Mouse (Mus musculus) telencephalon, adult 2 months (tissue): ENCODE measurements around the gene Bsn.

ENCODE experiments used
- DNase-seq: peaks from one replicate; pipeline ENCODE4 v3.0.0-alpha.2; 2011; ENCODE audit warnings: low read depth, low spot score

Gene Bsn

DNA sequence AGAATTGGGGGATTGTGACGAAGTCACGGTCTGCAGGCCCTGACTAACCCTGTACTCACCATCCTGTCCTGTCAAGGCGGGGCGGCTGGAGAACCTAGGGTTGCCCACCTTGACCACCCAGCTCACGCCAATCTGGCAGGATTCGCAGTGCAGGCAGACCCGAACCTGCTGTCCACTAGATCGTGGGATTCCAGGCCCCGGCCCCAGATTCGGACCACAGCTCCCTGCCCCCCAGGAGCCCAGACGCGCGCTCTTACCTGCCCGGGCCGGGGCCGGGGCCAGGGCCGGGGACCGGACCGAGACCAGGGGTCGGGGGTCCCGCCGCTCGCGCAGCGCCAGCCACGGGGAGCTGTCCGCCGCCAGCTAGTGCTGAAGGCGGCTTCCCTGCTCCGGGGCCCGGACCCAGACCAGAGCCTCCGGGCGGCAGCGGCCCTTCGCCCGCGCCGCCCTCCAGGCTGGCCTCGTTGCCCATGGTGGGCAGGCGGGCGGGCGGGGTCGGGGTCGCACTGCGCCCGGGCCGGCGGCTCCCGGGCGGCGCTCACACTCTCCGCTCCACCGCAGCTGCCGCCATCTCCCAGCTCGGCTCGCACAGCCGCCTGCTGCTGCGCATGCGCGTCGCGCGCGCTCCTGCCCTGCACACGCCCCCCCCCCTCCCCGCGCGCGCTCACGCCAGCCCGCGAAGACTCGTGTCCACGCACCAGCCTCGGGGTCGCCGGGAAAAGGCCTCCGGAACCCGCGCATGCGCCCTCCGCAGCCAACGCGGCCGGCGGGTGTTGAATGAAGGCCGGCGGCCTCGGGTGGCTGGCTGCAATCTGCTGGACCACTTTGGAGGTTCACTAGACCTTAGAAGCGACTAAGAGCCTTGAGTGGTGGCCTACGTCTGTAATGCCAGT, at the start of gene Bsn:
TSS of gene Bsn (minus strand) at position 598 of the 893 bp plus-strand sequence.
- DNase-seq, result no peak

DNA sequence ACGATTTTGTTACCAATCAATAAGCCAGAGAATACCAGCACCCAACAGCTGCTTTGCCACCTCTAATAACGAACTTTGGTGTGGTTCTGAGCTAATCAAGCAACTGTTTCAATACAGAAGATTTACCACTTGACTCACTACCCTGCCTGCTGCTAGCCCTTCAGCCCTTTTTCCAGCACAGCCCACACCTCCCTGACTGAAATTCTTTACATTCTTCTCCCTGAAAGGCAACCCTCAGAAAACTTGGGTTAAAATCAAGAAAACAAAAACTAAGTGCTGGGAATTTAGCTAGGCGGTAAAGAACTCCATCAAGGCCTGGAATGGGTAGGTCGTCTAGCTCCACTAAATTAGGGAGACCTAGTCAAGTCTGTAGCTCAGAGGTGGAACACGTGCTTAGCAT, 49.8 kb upstream of the Bsn start:
- no peak for DNase-seq

DNA sequence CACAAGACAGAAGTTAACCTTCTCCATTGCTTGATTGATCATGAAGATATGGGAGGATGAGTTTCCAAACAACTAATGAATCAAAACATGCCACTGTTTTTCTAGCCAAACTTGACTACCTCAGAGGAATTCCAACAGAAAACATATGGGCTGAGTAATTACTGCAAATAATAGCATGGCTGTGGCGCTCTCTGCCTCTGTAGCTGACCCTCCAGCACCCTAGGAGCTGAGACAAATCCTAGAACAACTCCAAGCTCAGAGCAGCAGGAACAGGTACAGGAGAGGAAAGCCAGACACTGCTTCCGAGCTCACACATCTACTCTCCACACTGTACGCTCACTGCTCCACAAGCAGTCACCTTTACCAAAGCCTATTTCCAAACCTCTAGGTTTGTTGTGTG, 48.6 kb upstream of the Bsn start:
- no peak for DNase-seq

DNA sequence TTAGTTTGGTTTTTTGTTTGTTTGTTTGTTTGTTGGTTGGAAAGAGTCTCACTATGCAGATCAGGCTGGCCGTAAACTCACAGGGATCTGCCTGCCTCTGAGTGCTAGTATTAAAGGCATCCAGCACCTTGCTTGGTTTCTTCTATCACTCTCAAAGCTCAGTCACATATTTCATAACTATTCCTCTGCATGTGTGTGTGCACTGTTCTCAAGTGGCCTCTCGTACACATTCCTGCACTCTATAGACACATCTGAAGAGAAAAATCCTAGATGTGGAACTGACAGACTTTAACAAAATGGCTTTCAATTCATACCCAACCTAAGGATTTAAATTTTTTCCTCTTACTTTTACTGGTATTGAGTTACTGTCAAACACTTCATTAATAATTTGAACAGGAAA, 48.2 kb upstream of the Bsn start:
- no peak for DNase-seq

DNA sequence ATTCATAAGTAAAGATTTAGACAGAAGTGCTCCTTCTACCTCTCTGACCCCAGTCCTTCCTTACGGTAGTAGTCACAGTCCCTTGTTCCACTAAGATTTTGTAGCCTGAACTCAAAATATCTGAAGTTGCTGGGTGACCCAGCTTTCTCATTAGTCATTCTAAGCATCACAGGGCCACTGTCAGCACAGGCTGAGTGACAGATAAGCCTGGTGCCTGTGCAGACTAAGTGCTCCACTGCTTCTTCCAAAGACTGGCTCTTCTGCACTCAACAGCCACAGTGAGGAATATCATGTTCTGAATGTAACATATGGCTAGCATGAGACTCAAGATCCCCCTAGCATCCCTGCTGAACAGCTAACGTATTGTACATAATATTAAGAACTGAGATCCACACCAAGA, 44.5 kb upstream of the Bsn start:
- DNase-seq, result no peak

DNA sequence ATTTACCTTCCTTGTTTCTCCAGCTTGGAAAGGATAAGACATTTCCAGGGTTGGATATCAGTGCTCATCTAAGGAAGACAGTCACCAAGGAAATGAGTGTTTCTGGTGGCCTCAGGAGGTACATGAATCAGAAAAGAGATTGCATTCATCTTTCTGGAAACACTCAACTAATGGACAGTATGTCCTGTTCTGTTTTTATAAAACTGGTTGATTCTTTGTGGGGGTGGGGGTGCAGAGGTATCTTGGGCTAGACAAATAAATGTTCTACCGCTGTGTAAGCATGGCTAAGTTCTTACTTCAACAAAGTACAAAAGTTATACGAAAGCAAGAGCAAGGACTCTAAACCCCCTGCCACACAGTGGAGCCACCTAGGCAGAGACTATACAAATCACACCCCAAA, 42.7 kb upstream of the Bsn start:
- no peak for DNase-seq

DNA sequence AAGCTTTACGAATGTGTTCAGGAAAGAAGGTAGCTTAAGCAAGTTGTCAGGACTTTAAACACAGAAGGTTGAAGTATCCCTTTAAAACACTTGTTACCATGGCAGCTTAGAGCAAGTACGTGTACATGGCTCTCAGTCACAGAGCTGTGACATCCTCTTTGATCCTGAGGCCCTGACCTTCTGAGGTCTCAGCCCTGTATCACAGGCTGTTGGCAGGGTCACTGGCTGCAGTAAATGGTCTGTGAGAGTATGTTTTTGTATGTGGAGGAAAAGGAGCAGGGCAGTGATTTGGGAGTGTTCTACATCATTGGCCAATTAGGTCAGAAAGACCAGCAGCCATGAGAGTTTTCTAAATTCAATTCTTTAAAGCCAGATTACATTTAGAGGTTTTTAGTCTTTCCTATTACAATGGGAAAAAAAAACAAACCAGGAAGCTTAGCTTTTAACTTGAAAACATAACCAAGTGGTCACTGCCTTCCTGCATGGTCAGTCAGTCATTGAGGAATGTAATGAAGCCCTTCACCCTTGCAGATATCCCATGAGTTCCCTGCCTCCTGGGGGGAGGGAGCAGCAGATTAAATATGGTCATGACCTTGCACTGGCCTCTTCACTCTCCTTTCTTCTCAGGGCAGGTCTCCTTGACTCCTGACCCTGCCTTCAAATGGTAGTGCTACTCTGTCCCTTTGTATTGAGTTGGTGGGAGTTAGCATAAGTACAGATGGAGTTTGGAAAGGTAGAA, 37.9 kb upstream of the Bsn start:
- no peak for DNase-seq

DNA sequence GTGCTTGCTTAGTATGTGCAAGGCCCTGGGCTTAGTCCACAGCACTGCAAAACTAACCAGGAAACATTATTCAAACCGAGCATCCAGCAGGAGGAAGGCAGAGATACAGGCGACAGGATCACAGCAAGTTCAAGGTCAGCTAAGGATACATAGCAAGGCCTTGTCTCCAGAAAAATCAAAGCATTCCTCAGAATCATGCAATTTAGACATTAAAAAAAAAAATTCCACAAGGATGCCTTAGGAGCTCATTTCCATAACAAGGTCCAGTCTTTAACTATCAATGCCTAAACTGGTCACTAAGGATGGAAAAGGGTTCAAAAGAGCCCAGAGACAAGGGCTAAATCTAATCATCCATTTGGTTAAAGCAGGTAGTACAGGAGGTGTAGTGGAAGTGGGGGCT, 35.0 kb upstream of the Bsn start:
- DNase-seq, result no peak

DNA sequence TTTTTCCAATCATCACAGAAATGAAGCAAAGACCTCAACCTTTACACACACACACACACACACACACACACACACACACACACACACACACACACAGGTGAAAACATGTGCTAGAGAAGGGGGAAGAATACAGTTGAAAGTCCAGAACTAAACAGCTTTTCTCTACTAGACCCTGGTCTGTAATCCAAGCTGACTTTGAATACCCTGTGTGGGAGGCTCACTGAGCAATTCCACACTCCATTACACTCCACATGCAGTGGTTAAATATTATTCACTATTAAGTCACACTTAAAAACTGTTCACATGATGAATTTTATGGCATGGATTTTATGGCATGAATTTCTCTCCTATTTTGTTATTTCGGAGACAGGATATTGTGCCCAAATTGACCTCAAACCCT, 33.4 kb upstream of the Bsn start:
- DNase-seq, result no peak

DNA sequence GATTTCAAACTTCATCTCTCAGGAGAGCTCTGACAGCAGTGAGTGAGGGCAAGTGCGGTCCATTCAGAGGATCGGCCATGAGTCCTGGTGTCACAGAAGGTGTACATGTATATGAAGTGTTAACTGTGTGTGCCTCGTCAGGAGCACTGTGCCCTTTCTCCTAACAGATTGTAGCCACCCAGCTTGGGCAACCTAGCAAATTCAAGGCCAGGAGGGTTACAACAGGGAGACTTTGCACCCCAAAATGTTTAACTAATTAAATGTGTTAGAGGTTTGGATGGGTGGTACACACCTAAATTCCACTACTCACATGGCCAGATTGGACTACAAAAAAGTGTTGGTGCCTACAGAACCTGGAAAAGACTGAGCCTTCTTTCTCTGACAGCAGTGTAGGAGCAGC, 31.4 kb upstream of the Bsn start:
- DNase-seq, result no peak

DNA sequence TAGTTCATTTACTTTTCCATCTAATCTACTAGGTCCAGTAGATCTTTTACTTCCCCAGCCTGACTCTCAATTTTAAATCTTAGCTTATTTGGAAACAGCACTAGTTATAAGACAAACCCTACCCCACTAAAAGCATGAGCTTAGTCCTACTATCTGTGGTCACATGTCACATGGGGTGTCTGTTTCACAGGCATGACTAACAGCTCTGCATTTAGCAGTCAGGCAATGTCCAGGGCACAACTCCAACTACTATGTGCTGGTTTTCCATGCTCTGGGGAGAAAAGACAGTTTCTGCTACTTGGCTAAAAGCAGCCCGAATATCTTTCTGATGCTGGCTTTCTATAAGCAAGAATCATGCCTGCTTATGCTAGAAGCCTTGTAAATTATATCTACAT, 30.2 kb upstream of the Bsn start:
- DNase-seq, result peak; percentile 79

DNA sequence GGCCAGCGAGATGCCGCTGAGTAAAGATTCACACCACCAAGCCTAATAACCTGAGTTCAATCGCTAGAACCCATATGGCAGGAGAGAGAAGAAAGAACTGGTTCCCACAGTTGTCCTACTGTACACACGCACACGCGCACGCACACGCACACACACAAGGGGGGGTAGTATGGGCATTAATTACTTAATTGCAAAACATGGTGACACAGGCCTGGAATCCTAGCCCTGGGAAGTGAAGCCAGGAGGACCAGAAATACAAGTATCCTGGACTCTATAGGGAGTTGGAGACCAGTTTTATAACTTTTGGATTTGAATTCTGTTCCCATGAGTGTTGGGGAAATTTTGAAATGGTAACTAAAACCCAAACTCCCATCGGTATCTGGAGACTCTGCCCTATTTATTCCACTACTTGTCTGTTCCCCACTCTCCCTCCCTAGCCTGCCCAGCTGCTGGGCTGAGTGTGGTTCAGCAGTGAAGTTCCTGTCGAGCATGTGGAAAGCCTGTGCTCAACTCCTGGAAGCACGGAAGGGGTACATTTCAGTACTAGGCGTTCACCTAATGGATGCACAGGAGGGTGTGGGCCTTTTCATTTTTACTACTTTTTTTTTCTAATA, 29.7 kb upstream of the Bsn start:
- no peak for DNase-seq

DNA sequence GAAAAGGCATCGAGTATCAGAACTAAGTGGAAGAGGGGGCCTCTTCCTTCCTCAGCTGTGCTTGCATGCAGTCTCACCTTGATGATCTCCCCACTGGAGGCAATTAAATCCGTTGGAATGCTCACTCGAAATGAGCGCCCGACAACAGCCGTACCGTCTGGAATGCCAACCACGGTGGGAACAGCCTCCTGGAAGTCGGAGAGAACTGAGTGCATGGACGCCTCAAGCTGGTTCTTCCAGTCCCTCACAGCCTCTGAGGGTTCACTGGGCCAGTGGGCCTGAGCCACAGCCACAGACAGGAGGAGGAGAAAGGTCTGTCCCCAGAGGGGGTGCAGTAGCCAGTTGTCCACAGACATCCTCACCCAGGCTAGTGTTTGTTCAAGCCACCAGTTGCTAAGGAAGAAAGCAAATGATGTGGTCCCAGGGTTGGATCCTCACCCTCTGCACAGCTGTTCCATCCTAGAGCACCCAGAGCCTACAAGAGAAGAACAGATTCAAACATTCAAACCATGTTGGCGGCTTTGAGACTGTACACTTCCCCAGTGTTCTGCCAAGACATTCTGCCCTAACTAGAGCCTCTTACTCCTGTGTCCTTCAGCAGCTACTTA, 27.9 kb upstream of the Bsn start:
- no peak for DNase-seq

DNA sequence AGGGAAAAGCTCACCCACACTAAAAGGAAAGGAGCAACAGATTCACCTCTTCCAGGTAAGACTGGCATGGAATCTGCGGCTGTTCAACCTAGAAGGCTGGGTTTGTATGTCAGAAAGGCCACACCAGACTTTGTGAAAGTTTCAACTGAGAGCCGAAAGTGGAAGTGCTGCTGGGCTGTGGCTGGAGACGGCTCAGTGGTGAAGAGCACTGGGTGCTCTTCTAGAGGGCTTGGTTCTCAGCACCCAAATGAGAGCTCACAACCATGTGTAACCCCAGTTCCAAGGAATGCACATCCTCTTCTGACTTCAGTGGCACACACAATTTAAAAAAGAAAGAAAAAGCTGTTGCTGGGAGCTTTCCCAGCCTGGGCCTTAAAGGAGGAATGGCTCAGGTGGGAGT, 27.2 kb upstream of the Bsn start:
- DNase-seq, result no peak

DNA sequence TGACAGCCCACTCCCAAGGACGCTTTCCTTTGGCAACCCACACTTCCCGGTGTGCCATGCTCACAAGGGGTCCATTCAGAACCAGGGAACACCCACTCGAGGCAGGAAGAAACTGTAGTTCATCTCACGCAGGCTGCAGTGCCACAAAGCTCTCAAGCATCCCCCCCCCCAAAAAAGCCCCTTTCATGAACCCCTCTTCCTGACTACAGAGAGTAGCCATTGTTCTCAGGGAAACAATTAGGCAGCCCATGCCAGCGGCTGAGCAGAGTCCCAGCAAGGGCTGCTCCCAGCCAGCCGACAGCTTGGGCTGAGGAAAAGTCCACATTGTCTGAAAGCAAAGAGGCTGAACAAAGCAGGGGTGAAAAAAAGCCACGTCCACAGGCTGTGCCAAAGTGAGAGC, 22.9 kb upstream of the Bsn start:
- no peak for DNase-seq

DNA sequence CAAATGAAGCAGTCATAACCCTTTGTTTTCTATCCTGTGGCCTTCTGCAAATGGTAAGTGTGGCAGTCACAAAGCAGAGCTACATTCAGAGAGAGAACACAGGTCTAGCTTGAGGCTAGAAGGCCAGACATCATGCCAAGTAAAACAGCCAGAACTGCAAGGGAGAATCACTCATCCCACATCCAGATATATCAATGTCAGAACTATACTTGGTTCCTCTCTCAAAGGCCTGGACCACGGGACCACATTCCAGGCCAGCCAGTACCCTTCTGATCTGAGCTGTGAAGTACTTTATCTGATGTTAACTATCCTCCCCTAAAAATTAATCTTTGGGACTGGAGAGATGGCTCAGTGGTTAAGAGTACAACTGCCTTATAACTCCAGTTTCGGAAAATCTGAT, 22.2 kb upstream of the Bsn start:
- no peak for DNase-seq

DNA sequence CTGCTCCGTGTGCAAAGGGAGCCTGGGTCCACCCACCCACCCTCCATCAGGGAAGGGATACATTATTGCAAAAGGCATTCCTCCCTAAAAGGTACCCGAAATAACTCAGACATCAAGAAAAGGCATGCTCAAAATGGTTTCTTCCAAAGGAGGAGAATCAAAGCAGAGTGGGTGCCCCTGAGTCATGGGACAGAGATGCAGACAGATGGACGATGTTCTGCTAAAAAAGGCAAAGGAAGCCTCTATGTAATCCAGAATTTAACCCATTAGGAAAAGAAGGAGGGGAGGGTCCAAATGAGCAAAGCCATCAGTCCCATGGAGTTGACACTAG, 15.4 kb upstream of the Bsn start:
- peak; percentile 86 for DNase-seq

DNA sequence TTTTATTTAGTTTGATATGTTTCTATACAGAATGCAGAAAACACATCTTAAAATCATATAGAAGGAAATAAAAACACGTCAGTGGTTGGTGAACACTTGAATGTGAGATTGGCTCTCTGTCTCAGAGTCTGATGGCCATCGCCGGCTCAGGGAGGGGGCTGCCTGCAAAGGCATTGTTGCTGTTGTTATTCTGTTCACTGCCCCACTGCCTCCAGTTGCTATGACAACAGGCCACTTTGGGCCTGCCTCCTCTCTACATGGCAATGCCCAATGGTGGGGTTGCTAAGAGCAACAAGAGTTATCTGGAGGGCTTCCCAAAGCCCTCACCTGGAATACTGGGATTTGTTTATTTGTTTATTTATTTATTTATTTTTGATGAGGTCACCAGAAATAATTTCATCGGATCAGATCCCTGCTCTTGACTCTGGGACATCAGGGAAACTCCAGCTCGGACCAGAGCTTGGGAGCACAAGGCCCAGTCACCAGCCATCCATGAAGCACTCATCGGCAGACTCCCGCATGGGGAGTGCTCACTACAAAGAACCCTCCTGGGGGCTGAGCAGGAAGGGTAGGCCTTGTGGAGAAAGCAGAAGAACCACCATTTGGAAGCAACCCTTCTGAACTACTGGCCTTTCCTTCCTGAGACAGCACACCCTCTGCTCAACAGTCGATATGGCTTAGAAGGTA, 14.8 kb upstream of the Bsn start:
- no peak for DNase-seq

DNA sequence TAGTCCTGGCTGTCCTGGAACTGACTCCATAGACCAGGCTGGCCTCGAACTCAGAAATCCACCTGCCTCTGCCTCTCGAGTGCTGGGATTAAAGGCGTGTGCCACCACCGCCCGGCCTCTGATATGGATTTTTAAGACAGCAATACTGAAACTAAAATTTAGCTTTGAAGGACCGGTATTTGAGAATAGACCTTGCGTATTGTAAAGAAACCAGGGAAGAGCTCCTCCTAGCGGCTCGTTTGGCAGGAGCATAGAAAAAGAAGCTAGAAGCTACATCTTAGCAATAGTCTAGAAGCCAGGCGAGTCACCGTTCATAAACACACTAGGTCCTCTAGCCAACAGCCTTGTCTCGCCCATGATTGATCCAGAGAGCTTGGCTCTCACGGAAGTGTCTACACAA, 12.8 kb upstream of the Bsn start:
- peak; percentile 73 for DNase-seq

DNA sequence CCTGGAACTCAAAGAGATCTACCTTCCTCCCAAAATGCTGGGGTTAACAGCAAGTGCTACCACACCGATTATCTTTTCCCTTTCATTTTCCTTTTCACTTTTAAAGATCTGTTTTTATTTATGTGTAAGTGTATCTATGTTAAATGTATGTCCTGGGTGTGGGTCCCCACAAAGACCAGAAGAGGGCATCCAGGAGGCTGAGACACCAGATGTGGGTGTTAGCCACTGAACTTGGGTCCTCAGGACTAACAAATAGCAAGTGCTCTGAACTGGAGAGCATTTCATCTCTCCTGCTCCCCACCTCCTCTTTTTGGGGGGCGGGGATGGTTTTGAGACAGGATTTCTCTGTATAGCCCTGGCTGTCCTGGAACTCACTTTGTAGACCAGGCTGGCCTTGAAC, 12.0 kb upstream of the Bsn start:
- no peak for DNase-seq

DNA sequence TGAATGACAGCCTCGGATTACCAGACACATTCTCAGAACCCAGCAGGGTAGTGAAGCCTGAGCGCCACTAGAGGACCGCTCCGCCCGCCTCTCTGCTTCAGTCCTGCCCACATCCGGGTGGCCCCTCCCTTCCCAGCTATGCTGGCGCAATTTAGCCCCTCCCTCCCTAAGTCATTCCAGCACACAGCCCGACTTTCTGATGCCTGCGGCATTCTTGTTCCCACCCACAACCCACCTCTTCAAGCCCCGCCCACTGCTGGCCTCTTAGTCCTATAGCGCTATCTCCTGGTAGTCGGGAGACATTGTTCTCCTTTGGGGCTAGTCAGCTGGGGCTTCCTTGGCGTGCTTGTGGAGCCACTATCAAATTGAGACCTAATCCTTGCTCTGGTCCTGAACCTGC, 11.0 kb upstream of the Bsn start:
- DNase-seq, result peak; percentile 98

DNA sequence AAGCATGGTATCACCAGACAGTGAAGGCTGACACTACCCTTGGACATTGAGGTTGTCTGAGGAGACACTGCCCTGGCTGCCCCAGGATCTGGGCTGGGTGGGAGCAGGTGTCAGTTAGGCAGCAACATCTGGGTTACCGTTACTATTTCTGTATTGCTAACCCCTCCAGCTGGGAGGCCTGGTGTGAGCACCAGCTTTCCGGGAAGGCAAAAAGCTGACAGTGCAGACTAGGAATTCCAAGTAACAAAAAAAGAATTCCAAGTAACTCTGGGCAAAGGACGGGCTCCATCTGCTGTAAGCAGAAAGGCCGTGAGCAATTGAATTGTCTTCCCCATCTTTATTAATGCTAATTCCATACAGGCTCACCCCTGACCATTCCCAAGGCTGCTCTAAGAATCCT, 8.4 kb upstream of the Bsn start:
- no peak for DNase-seq
